Mouse (Mus musculus) C2C12 (cell line): ENCODE data around the gene Tab2.

Experiments
- CTCF ChIP-seq: IDR thresholded peaks from one replicate; pipeline ENCODE4 v1.5.1; 2011; ENCODE audit not compliant: control insufficient read depth, insufficient read depth, insufficient read length
- MAX ChIP-seq: IDR thresholded peaks from one replicate; pipeline ENCODE4 v1.6.1; 2011; ENCODE audit warnings: mild to moderate bottlenecking, control low read depth
- MYOG ChIP-seq: IDR thresholded peaks from one replicate; pipeline ENCODE4 v1.6.1; 2011; ENCODE audit not compliant: control insufficient read depth, insufficient read length; ENCODE audit errors: extremely low read depth
- USF1 ChIP-seq: IDR thresholded peaks from one replicate; pipeline ENCODE4 v1.6.1; 2011; ENCODE audit warnings: low read depth, mild to moderate bottlenecking, control low read depth, moderate library complexity

GRCm38 (mm10) chr10:7928996-7929395, 27.0 kb downstream of the Tab2 start:
- TF ChIP-seq CTCF (no peak), USF1 (no peak), MYOG (no peak), MAX (no peak)
